Mouse (Mus musculus) cerebellum, adult 9-10 months (tissue): ENCODE measurements at regions not wholly inside any gene's neighbourhood (a gene's known extent, or its start where the extent isn't known, plus 50 kb on each side); places are given as distances from the start of the nearest gene placed in this dataset.

Experiments used
- DNase-seq: peaks from one replicate; pipeline ENCODE4 v3.0.0; 2022

DNA sequence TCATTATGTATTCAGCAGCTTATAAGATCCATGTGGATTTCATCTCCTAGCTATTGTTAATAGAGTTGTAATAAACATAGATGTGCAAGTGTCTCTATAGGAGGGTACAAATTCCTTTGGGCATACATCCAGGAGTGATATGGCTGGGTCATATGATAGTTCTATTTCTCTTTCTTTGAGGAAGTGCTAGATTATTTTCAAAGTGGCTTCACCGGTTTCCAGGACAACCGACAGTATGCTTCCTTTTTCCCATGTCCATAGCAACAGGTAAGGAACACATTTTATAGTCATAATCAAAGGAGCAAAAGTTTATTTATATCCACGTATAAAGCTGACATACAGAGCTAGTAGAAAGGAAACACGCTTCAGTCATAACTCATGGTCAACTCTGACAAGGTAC, 710.2 kb upstream of the Tenm4 start:
- DNase-seq: no peak

DNA sequence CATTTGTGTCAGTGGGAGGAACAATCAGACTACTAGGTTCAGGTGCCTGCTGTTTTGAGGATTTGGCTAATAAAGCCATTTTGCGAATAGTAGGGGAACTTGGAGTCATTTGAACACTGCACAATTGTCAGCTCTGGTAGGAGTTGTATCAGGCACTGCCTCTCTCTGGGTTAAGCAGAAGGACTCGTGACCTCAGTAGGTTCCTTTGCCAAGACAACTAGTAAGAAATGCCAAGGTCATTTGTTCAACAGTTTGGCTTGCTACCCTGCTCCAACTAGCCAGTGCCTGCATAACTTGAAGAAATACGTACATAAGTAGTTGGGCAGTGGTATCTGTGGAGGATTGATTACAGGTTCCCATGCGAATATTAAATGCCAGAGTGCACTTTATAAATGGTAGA, 705.5 kb upstream of the Tenm4 start:
- no peak for DNase-seq

DNA sequence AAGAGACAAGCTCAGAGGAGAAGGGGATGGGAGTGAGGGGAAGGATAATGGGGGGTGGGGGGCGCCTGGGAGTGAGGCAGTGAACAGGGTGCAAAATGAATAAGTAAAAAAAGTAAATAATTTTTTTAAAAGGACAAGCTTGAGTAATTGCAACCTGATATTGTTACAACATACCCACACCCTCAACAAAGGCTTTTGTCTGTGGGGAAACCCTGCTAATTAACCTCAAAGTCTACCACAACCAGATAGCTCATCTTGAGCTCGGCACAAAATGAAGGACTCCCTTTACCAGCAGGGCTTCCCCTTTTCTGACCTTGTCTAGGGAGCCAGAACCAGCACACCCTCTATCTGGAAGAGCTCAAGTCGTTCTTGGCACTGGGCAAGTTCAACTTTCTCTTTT, 704.0 kb upstream of the Tenm4 start:
- no peak for DNase-seq

DNA sequence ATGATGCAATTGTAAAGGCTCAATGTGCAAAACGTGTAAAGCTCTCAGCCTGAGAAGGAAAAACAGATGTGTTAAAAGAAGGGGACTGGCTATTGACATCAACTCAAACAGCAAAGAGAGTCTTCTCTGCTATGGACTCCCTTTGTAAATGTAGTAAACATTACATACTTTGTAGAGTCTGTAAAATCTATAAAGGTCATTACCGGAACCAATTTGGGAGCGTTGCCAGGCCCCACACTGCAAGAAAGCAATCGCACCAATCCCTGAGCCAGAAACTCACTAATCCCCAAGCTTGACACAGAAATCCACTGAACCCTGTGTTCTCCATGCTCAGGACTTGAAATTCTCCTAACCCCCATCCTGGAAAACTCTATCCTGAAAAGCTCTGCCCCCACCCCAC, 697.2 kb upstream of the Tenm4 start:
- no peak for DNase-seq

DNA sequence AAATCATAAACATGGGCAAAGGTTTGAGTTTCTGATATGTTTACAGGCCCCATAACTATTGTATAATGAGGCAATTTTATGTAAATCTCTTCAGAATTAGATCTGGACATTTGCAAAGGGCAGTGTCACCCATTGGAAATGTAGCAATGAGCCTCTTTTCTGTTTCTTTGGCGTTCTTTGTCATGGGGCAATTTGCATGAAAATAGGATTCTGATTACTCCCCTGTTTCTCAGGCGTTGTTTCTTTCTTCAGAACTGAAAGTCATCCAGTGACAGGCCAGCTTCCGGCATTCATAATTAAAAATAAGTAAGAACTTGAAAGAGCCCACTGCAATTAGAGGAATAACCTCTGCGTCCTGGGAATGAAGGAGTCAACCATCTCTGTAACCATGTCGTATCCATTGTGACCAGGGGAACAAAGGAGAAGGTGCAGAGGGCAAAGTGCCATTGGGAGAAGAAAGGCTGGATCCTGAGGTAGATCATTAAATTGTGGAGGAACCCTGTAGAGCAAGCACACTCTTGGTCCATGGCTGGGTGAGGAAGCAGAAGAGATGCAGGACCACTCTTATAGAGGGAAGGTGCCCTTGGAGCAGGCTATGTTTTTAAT, 690.8 kb upstream of the Tenm4 start:
- no peak for DNase-seq

DNA sequence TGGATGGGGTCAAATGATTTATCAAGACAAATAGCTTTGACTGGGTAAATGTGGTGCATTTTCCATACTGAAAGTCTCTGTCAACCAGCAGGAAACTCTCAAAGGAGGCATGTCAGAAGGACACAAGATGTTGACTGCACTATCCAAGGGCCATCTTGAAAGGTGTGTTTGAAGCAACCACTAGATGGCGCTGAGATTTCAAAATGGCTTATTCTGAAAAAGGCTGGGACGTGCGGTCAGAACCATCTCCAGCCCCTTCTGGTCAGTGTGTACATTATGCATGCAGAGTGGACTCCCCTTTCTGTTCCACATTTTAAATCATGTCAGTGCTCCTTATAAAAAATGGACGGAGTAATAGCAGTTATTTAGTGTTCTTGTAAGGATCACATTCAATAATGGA, 681.4 kb upstream of the Tenm4 start:
- DNase-seq: peak; percentile 13

DNA sequence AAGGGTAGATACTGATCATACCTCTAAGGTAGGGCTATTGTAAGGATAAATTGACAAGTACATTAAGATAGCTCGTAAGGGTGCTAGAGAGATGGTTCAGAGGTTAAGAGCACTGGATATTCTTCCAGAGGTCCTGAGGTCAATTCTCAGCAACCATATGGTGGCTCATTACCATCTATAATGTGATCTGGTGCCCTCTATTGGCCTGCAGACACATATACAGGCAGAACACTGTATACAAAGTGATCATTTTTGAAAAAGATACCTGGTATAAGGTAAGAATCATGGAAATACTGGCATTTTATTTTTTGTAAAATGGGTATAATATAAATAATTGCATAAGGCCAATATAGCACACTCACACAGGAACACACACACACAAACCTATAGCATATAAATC, 676.3 kb upstream of the Tenm4 start:
- DNase-seq: no peak

DNA sequence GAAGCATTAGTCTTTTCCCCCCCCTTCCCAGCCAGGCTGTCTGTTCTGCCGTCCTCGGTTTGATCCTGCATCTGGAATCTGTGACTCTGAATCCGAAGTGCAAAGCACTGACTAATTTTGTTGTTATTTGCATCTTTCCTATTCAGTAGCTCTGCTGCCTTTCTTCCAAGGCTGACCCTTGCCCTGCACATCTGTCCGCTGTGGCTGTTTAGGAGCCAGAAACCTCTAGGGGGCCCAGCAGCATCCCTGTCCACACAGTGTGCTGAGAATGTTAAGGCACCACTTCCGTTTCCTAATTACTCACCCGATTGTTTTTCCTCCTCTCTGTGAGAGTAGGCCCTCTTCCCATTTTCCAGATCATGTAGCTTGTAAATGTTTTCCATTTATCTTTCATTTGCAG, 668.1 kb upstream of the Tenm4 start:
- no peak for DNase-seq

DNA sequence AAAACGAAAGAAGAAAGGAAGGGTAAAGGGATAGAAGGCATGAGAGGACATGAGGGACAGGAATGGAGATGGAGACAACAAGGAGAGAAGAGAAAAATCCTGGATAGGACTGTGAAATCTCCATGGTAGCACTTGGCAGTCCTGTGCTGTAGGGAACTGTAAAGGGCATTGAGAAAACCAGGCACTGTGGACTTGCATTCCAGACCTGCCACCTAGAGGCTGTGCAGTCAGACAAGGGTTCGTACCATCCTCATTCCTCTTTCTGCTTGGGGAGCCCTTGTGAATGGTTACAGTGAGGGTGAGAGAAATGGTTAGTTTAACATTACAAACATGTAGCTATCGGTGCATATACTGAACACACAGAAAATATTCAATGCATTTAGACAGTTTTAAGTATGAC, 623.8 kb upstream of the Tenm4 start:
- DNase-seq: no peak

DNA sequence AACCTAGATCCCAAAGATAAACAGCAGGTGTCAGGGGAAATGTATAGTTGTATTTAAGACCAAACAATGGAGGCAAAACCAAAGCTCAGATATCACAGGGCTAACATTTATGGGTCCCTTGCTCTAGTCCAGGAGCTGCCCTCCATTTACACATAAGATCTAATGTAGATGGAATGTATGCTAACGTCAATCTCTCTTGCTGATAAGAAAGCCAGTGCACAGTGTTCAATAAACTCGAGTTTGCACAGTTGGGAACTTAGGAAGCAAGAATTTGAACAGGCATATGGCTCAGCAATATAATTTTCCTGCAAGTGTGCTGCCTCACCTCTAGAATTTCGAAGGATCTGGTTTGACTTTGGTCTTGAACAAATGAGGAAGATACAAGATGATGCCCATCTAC, 620.9 kb upstream of the Tenm4 start:
- DNase-seq: no peak

DNA sequence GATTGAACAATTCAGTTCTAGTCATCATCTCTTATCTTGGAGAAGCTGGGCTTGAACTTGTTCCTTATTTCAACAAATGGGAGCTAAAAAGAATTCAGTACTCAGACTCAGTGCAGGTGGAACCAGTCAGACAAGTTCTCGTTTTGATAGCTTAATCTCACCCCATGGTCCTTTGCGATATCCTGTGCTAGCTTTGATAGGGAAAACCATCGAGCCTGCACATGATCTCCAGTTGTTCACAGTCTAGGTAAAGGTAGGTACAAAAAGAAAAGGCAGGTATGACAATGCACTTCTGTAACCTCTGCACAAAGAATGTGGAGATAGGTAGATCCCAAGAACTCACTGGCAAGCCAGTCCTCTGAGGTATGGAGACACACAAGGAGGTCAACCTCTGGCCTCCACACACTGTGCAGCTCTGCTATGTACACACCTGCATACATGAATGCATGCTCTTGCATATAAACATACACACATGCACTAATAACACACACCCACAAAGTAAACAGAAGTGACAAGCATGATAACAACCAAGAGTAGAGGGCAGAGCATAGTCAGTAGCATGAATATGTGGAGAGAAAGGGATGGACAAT, 619.2 kb upstream of the Tenm4 start:
- no peak for DNase-seq

DNA sequence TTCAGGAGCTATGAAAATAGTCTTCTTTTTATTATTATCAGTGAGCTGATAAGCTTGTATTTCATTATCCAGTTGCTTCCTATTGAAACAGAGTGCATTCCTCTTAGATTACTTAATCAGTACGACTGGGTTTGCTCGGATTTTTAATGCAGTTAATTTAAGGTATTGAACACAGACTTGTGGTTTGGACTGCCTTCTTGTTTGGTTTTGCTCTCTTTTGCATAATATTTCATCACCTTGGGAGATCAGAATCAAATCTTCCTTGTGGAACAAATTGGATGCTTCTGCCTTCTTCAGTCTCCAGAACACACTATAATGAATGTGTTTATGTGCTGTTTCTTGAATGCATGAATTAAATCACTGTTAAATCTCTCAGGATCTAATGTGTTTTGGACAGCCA, 612.5 kb upstream of the Tenm4 start:
- DNase-seq: no peak

DNA sequence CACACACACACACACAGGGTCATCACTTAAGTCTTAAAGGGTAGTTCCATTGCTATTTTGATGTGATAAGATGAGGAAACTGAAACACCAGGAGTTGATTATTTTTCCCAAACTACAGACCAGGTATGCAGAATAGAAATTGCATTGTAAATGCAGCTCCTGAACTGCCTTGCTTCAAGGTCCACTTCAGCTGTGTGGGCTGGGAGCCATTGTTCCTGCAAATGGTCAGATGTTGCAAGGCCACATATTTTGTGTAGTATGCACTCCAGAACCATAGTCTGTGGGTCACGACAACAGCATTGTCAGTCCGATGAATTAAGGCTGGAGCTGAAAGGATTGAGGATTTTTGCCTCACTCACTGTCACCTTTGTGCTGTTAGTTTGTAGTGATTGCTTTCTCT, 592.4 kb upstream of the Tenm4 start:
- no peak for DNase-seq

DNA sequence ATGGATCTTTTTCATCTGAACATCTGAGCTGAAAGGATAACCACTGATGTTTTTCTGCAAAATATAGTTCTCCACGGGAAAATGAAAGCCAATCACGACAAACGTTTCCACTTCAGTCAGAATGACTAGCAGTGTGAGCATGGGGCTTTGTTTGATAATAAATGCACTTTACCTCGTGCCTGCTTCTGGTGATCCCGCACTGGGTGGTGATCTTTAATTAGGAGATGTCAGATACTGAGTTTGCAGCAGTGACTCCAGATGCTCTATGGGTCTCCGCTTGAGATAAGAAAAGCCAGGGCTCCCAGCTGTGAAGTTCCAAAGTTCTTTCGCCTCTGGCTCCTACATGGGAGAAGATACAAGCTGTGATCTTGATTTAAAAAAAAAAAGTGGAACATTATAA, 589.7 kb upstream of the Tenm4 start:
- no peak for DNase-seq

DNA sequence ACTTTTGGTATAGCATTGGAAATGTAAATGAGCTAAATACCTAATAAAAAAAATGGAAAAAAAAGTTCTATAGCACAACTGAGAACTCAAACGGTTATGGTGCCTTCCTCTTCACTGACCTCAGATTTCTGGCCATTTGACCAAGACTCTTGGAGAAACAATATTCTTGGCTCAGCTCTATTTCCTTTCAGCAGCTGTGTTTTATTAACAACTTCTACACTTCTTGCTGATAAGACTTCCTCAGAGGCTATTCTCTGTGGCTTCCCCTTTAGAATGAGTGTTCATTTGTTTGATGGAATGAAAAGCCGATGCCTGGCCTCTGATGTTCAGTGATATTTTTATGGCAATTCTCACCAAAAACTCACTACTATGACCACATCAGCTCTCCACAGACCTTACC, 572.7 kb upstream of the Tenm4 start:
- DNase-seq: no peak

DNA sequence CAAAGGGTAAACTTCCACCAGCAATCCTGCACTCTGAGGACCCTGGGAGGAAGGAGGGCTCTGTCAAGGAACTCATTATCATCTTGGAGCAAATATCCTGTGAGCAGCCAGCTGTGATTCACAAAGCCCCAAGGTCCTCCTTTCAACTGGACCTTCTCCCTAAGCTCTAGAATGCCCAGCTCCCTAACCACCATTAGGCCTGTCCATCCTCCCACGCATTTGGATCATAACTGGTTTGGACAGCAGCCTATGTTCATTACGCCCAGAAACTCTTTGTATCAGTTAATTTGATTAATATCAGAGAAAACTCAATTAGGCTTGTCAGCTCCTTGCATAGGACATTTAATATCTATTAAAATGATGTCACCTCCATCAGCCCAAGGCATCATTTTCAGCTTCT, 557.3 kb upstream of the Tenm4 start:
- DNase-seq: no peak

DNA sequence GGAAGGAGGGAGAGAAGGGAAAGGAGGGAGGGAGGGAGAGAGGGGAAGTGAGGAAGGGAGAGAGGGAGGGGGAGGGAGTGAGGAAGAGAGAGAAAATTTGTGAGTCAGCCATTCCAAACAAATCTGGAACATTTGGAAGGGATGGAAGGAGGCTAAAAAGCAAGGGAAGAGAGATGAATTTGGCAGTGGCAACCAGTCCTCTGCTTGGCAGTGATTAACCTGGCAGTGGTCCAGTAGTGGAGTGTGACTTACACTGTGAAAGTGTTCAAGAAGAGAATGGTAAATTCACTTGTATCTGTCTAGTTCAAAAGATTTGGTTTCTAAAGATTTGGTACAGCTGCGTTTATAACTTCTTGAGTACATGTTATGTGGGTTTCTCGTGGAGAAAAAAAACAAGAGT, 553.7 kb upstream of the Tenm4 start:
- DNase-seq: peak; percentile 1

DNA sequence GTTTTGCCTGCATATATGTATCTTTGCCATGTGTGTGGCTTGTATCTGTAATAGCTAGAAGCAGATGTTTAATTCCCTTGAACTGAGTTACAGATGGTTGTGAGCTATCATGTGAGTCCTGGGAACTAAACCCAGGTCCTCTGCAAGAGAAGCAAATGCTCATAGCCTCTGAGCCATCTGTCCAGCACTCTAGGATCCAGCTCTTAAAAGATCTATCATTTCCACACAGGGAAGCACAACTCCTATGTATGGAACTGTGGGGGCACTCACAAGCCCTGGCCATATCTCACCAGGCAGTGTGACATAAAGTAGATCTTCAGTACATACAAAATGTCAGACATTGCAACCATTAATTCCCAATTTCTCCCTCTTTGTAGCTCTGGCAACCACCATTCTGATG, 552.9 kb upstream of the Tenm4 start:
- DNase-seq: no peak

DNA sequence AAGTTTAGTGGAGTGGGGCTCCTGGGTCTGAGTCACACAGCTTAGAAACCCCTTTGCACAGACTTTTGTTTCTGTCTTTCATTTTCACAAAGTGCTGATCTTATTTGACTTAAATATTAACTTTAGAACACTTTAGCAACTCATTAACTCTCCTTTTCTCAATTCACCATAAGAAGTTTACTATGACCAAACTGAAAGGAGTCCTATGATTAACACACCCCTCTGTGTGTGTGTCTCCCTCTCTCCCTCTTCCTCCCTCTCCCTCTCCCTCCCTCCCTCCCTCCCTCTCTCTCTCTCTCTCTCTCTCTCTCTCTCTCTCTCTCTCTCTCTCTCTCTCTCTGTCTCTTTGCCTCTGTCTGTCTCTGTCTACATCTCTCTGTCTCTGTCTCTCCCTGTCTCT, 551.0 kb upstream of the Tenm4 start:
- DNase-seq: no peak

DNA sequence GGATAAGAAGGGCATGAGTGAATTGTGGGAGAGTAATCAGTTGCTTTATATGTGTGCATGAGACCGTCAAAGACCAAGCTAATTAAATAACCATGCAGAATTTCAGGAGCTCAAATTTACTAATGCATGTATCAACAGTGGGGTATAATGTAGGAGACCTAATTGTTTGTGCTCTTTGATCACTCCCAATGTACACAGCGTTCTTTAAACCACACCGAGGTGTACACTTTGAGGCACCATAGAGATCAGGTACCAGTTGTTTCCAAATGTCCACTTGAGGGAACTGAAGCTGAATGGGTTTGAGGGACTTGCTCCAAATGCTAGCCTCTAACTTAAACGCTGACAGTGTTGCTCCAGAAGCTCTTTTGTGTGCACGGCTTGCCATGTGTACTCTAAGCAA, 530.4 kb upstream of the Tenm4 start:
- DNase-seq: no peak

DNA sequence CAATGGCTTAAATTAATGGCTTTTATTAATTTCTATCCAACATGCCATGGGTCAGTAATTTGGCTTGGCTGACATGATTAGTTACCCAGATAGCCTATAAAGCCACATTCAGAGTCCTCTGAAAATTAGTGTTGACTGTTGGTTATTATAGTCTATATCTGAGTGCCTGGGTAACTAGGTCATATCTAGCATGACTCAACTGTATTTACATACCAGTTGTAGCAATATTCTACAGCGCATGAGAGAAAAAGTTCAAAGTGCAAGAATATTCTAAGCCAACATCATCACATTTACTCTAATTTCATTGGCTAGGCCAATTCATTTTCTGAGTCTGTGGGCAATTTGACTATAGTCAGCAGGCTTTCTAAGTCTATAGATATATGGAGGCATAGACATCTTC, 496.7 kb upstream of the Tenm4 start:
- DNase-seq: no peak

DNA sequence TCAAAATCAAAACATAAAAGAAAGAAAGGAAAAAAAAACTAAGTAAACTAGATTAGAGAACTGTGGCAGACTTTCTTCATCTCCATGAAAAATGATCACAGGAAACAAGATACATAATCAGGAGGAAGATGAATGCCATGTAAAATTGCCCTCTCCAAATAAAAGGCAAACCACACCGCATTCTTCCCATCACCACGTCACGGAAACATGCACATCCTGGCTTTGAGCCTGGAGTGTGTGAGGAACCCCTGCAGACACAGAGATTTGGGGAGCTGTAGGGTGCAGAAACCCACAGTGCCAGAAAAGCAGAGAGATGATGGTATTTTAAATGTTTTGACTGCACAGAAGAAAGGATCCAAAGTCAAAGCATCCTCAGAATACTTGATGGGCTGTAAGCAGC, 488.5 kb upstream of the Tenm4 start:
- DNase-seq: no peak

DNA sequence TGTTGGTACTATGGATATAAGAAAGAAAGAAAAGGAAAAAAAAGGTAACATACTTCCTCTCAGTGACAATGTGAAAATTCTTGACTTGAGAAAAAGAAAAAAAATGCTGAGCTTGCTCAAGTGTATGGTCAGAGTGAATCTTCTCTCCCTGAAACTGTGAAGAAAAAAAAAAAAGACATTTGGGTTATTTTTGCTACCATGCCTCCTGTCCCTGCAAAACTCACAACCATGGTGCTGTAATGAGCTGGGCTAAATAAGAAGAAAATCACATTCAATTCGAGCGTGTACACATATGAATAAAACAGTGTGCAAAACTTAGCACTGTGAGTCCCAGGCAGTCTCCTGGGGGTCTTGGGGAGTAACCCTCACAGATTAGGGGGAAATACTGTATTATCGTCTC, 483.3 kb upstream of the Tenm4 start:
- DNase-seq: no peak

DNA sequence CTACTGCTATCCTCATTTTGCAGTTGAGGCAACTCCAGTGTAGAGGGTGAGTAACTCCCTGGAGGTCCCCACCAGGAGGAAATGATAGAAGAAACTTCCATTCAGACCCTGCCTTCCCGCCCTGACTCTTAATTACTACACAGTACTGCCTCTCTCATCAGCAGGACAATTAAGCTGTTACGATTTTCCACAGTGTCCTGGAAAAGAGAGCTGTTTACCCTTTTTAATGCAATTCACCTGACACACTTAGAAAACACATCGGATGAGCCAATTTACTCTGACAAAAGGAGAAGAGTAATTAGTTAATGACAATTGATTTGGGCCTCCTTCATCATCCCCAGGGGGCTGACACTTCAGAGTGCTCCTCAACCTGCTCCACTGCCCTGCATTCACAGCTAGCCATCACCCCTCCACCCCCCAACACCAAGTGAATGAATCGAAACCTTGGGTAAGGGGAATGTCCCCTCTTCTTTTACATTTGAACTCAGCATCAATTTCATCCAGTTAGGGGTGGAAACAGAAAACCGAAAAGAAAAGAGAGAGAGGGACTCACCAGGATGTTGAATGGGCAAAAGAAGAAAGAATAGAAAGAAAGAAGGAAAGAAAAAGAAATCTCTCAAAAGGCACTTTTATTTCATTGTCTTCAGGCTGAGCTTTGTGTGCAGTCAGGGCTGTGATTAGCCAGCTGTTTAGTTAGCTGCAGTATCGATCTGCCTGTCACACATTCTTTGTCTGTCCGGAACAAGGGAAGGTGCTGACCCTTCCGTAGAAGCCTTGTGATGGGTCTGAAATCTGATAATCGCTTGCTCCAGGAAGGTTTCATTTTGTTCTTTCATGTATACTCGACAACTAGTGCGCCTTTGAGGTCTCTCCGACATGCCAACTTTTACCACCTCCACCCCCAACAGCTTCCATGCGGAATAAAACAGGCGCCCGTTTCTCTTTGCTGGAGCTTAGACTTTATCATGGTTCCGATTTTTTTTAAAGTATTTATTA, 482.6 kb upstream of the Tenm4 start:
- no peak for DNase-seq
